Mouse (Mus musculus) adrenal gland, postnatal 14 days (tissue): ENCODE data around the gene Nrsn1. TPM values are rescaled to one million over a fixed set of nuclear protein-coding genes. Genes with fewer than 3 reads are reported as not detected.
"Not testable (repeated sequence)": the region's sequence is repeated elsewhere in the genome, so short reads cannot be mapped to it uniquely, and the experiment has no call there.

Experiments
- DNase-seq: peaks from one replicate; pipeline ENCODE4 v3.0.0; 2021; ENCODE audit warnings: mixed read lengths
- long read RNA-seq, 2 experiments: library from polyadenylated mRNA; stranded (forward); transcript quantifications; one replicate each; pipeline ENCODE4 v2.0.0; 2021
- total RNA-seq: library from RNA; stranded (reverse); gene quantifications from 2 replicates; pipeline ENCODE4 v1.2.3, GENCODE M21; 2021

The Nrsn1 gene
- 3.7 and 4.8 TPM in 2 replicates for total RNA-seq
- long read RNA-seq, experiment 1, transcript Nrsn1-201 (4 exons, 2,222 nt): major isoform, 8 of 10 reads
- long read RNA-seq, experiment 1, partial matches to known transcripts: 1 of 10 reads
- long read RNA-seq, experiment 1, other reads (novel, unspliced or antisense): 1 of 10 reads
- long read RNA-seq, experiment 2, partial matches to known transcripts: 1 of 6 reads
- long read RNA-seq, experiment 2, other reads (novel, unspliced or antisense): 1 of 6 reads

DNA sequence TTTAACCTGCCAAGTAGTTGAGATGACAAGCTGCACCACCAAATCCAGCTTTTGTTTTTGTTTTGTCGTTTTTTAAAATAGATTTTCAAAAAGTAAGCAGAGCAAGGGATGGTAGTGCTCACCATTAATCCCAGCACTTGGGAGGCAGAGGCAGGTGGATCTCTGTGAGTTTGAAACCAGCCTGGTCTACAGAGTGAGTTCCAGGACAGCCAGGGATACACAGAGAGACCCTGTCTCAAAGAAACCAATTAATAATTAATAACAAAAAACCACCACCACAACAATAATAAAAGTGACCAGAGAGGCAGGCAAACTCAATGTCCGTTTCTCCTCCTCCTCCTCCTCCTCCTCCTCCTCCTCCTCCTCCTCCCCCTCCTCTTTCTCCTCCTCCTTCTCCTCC is at the start of gene Nrsn1:
Gene Nrsn1 (minus strand): TSS at position 101 of the 400 bp plus-strand sequence.
- not testable (repeated sequence) for DNase-seq

DNA sequence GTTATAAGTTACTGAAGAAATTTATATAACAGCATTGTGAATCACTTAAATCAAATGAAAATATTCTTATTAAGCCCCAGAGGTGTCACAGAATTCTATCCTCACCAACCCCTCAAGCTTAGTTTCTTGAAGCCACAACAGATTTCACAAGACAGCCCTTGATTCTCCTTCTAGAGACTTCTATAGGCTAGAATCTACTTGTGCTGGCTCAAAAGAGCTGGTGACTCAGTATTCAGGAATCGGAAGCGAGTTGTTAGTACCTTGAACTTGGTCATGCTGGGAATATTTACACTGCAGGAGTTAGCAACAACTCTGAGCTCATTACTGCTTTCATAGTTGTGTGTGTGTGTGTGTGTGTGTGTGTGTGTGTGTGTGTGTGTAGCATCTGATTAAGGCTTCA is 41.8 kb upstream of the Nrsn1 start:
- DNase-seq: no peak

DNA sequence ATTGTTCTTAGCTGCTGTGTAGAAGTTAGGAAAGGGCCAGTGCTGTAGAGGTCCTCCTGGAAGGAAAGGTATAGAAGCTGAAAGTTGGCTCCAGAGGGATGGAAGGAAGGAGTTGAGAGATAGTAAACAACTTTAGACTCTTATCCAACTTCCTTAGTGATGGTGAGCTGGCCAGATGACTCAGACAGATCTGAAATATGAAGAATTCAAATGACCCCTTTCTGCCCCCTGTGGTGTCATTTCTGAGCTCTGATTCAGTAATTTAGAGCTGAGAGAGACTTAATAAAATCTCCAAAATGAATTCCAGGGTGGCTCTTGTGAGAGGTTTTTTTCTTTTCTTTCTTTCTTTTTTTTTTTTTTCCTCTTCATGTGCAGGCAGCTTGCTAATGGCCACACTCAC is 39.8 kb upstream of the Nrsn1 start:
- DNase-seq: no peak

DNA sequence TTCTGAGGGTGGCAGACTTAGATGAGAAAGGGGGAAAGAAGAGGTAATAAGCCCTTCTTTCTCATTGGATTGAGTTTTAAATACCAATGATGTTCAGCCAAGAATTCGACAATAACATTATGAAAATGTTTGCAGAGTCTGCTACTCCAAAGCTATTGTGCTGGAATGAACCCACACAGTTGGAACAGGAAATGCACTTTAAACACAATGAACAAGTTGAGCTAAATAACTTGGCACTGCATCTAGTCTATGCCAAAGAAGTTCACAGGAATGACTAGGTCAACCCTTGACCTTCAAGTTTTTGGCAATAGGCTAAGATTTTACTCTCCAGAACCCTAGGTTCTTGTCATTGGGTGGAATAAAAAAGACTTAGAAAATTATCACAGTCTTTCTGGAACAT is 18.4 kb upstream of the Nrsn1 start:
- no peak for DNase-seq

DNA sequence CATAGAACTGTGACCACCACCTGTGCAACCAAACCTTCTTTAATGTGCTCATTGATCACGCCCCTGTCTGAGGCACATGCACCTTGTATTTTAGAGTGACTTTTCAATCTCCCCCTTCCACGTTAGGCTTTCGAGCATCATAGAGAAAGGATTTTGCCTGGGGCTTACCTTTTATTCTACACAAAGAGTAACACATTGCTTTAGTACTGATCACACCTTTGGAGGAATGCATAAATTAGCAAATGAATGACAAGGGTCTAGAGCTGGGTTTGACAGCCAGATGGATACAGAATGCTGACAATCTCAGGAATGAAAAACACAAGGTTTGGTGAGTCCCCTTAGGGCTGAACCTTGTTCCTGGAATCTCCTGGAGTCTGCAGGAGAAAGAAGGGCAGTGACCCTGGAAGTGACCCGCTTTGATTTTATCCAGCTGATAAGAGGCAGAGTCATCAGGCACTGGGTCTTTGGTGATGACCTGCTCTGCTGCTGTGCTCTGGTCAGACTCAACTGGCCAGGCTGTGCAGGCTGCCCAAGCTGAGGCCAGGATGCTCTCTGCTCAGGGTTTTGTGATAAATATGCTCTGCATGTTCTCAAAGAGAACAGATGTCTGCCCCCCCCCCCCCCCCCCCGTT is 4.7 kb upstream of the Nrsn1 start:
- DNase-seq: no peak

DNA sequence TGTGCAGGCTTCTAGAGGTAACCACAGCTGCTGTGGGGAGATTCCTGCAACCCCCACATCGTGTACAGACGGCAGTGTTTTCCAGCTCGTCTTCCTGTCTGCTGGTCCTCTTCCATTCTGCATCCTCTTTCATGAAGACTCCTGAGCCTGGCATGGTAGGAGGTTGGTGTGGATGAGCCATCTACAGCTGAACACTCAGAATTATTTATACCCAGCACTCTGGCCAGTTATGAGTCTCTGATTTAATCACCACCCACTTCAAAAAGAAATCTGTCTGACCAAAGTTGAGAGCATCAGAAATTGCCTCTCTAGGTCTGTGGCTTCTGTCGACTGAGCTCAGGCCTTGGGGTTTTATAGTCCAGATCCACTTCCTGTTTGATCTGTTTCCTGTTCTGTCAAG is 1.9 kb upstream of the Nrsn1 start:
- no peak for DNase-seq

DNA sequence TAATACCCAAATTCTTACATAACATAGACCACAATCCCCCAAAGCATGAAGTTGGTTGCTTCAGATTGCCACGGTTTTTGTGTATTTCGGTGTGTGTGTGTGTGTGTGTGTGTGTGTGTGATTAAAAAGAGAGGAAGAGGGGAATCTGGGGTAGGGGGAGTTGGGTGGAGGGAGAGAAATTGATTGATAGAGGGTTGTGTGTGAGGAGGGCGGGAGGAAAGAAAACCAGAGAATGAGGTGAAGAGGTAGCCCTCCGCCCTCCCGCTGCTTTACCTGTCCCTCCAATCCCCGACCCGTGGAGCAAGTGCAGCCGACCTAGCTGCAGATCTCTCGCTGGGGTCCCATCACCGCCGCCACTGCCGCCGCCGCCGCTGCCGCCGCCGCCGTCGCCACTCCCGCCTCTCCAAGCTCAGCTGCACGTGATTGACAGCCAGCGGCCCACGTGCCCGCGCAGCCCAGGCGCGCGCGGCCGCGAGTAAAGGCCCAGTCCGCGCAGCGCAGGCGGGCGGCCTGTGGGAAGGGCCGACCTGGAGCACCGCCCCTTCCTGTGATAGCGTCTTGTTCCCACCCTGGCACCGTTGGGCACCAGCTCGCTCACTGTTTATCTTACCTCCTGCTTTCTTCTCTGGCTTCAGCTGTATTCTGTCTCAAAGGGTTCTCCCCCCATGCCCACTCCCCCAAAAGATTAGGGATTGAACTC is 583 bp downstream of the Nrsn1 start:
- DNase-seq: peak; percentile 41

DNA sequence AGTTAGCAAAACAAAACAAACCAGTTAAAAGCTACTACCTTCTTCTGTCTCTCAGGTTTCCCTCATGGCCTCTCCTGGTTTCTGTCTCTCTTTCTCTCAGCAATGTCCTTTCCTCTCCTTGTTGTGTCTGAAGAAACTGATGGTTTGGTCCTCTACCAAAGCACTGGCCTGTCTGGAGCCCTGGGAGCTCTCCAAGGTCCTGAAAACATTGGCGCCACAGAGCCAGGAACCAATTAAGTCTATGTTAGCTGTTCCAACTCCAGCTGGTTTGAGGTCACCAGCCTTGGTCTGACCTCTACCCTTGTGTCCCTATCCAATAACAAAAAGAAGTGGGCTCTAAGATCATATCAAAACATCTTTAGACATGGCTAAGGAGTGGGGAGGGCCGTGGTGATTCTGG is 1.3 kb downstream of the Nrsn1 start:
- DNase-seq: peak; percentile 82

DNA sequence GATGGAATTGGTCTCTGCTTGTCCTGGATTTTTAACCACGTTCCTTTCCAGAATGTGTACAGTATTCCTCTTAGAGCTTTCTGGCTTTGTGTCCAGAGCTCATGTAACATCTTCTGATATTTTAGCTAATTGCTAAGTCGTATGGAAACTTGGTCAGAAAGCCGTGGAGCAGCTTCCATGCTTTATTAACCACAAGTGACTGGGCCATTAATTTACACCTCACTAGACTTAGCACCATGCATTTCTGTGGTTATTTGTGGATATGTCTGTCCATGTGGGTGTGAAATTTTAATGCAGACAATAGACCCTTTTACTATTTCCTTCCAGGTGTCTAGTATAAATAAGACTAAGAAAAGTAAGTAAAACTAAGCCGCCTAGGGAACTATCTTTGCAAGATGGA is 7.6 kb downstream of the Nrsn1 start:
- DNase-seq: no peak

DNA sequence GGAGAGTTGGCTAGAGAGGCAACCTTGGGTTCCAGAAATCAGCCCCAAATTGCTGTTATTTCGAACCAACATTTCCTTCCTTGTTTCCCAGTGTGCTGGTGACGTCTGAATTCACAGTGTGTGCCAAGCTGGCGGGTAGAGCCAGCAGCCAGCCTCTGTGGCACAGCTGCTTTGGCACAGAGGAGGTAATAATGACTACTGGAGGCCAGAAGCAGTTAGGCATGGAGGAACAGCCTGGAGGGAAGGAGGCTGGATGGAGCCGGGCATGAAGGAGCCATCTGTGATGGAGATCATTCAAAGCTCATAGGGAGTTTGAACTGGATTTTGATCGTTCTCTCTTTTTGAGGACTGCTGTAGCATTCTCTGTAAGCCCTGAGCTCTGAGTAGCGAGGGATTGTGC is 12.7 kb downstream of the Nrsn1 start:
- no peak for DNase-seq

DNA sequence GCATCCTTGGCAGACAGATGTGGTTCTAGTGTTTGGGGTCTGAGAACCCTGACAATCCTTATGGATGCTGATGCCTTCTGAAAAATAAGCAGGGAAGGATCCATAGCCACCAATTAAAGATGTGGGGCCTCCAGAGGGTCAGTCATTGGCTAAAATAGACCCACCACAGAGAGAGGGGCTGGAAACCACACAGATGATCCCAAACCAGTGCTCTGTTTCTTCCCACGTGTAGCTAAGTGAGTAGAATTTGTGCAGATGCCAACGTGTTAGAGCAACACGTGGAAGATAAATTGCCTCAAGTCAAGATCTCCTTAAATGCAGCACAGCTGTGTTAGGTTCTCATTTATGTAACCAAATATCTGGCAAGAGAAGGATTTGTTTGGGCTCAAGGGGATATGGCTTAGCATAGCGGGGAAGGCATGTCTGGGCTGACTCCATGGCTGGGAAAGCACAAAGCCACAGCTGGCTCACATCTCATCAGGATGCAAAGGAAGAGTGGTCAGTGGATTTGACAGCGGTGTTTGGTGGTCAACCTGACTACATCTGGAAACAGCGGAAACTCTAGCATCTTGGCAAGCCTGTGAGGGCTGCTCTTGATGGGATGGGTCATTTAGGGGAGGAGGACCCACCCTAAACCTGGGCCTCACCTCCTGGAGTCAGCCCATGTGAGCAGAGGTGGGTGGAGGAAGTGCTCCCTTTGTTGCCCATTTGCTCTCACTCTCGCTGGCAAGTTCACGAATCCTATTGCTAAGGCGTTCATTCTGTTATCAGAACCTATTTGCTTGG is 15.6 kb downstream of the Nrsn1 start:
- no peak for DNase-seq

DNA sequence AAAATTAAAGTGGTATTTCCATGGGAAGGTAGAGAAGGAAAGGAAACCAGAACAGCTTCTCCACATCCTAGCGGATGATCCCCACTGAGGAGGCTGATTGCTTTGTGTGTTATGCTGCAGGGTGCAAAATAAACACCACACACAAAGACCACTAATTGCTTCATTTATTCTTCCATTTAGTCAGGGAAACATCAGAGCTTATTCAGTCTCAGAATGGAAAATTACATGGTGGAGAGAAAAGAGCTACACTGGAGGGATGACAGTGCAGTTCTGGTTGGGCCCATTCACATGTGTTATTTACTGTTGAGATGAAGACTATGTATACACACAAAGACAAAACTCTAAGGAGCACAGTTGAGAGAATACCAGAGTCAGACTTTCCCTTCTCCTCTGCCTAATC is 18.4 kb downstream of the Nrsn1 start:
- no peak for DNase-seq

DNA sequence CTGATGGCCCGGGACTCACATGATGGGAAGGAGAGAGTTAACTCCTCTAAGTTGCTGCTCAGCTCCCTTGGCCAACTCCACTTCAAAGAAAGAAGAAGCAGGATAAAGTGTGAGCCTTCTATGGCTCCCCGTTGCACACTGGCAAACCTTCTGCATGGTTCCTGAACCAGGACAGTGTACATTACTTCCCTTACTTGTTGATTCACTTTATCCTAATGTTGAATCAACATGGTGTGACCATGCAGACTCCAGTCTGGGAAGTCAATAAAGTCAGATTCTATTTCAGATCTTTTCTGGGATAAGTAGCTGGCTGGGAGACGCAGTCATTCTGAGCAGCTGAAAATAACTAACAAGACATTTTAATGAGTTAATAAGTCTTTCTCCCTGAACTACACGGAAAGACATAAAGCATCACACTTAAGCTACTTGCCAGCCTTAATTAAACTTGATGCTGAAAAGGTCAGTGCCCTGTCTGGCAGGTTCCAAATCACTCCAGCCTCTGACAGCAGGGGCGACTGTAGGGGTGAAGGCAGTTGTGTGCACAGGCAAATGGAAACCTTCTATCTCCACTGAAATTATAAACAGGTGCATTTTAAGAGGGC is 50.0 kb downstream of the Nrsn1 start:
- DNase-seq: no peak

DNA sequence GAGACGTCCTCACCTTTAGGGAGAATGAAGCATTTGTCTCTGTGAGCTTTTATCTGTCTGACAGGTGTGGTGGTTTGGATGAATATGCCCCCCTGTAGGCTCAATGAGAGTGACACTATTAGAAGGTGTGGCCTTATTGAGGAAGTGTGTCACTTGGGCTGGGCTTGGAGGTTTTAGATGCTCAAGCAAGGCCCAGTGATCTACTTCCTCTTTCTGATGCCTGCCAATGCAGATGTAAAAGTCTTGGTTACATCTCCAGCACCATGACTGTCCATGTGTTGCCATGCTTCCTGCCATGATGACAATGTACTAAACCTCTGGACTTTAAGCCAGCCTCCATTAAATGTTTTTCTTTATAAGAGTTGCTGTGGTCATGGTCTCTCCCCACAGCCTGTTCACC is 51.9 kb downstream of the Nrsn1 start:
- DNase-seq: no peak

DNA sequence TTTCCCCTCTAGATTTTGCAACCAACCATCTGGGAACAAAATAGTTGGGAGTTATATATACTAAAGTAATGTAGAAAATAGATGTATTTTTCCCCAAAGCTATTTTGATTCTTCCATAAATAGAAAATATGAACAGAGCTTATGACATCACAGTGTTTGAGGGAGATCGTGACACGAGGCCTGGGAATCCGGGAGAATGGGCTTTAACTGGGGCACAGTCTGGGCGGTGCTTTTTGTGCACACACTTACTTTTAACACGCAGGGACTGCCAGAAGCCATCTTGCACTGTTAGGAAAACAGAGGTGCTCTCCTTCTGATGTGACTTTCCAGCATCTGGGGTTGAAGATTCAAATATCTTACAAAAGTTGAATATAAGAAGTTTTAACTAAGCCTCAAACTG is 63.4 kb downstream of the Nrsn1 start:
- no peak for DNase-seq

Other genes starting within 250 kb of the Nrsn1 start
- 0.04 and 0.33 TPM in 2 replicates for gene Dcdc2a, start 214.5 kb downstream of the Nrsn1 start, total RNA-seq